Mouse (Mus musculus) liver (tissue): ENCODE results near the gene Rps21.

Source experiments
- DNase-seq: peaks from one replicate; pipeline ENCODE4 v3.0.0-alpha.2; 2020; ENCODE audit warnings: mixed read lengths

Rps21 gene

GRCm38 (mm10) chr2:180300252-180300651, 43.1 kb downstream of the Rps21 start:
- no peak for DNase-seq

- DNase-seq: peak; percentile 33
Measured at GRCm38 (mm10) chr2:180300771-180301170, 43.6 kb downstream of the Rps21 start.

GRCm38 (mm10) chr2:180302201-180302600, 45.0 kb downstream of the Rps21 start:
- no peak for DNase-seq

GRCm38 (mm10) chr2:180303468-180303867, 46.3 kb downstream of the Rps21 start:
- no peak for DNase-seq

- DNase-seq: no peak
Measured at GRCm38 (mm10) chr2:180304554-180304953, 47.4 kb downstream of the Rps21 start.

GRCm38 (mm10) chr2:180305490-180305889, 48.3 kb downstream of the Rps21 start:
- DNase-seq: no peak

GRCm38 (mm10) chr2:180306009-180306408, 48.8 kb downstream of the Rps21 start:
- DNase-seq: no peak

- DNase-seq: no peak
Measured at GRCm38 (mm10) chr2:180306423-180307168, 49.4 kb downstream of the Rps21 start.

GRCm38 (mm10) chr2:180307680-180308079, 50.5 kb downstream of the Rps21 start:
- DNase-seq: no peak
